Mouse (Mus musculus) left cerebral cortex, adult 11 months (tissue): Measurements from ENCODE around the gene Sez6l.

Experiments used
- DNase-seq: peaks from one replicate; pipeline ENCODE4 v3.0.0; 2022; ENCODE audit warnings: low spot score

The Sez6l gene

DNA sequence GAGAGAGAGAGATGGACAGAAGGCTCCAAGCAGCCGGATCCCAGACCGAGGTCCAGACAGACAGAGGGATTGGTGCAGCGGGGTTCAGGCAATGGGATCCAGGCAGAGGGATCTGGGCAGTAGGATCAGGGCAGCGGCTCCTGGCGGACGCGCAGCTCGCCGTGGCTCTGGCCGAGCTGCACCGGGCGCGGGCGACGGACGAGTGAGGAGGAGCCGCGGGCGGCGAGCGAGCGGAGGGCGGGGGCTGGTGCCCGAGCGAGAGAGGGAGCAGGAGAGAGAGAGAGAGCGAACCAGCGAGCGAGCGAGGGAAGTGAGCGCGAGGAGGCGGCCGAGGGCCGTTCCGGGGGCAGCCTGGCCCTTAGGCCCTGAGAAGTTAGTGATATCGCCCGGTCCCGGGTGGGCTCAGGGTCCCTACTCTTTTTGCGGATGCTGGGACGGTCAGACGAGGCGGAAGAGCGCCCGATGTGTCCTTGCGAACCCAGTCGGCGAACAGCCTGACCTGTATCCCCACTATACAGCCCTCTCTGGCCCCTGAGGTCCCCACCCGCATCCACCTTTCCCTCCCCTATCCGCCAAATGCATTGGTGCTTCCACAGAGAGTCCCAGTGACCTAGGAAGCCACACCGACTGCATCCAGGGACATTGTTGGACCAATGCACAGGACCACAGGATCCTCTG is at the start of gene Sez6l:
TSS of gene Sez6l (minus strand) at position 193 of the 678 bp plus-strand sequence.
- peak; percentile 53 for DNase-seq

DNA sequence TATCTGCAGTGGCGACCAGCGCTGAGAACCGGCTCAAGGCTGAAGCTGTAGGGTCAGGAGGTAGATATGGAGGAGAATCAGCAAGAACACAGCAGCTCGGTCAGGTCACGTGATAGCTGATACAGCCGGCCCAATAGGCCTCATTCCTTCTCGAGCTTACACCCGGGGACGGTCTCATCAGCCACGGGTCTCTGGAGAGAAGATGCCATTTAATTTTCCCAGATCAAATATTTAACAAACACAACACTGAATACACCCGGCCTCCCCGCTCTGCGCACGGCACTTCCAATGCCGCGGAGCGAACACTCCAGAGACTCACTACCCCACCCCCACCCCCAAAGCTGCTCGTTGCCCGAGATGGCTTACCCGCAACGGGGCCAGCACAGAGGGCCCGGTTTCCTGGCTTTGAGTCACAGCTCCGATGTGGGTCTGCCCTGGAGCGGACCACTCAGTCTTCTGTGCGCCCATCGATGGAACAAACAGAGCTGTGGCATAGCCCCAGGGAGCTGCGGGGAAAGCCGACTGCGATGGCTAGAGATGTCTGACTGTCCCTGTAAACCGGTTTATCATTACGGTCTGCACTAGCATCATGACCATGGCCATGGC is 48.7 kb upstream of the Sez6l start:
- no peak for DNase-seq

DNA sequence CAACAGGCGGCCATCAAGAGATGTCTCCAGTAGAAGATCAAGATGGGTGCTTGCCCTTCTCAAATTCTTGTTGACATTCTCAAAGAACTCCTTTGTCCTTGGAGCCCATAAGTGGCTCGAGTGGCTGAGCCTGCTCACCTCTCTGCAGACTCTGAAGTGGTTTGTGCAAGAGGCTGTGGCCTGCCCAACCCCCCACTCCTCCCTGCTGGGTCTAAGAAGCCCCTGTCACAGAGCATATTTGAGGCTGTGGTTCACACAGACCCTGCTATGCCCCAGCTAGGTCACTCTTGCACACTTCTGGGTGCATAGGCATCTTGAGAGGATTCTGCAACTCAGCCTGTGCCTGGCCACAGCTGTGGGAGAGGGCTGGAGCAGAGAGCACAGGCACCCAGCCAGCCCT is 46.0 kb upstream of the Sez6l start:
- DNase-seq, result no peak

DNA sequence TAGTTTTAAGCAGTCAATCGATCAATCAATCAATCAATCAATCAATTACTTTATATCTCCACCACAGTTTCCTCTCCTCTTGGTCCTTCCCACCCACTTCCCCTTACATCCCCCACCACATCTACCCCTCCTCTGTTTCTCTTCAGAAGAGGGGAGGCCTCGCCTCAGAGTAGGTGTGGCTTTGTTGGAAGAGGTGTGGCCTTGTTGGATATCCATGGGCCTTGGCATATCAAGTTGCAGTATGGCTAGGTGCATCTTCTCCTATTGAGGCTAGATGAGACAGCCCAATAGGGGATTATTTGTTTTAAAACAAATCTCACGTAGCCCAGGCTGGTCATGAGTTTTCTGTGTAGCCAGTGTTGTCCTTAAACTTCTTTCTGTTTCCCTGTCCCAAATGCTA is 43.3 kb upstream of the Sez6l start:
- no peak for DNase-seq

DNA sequence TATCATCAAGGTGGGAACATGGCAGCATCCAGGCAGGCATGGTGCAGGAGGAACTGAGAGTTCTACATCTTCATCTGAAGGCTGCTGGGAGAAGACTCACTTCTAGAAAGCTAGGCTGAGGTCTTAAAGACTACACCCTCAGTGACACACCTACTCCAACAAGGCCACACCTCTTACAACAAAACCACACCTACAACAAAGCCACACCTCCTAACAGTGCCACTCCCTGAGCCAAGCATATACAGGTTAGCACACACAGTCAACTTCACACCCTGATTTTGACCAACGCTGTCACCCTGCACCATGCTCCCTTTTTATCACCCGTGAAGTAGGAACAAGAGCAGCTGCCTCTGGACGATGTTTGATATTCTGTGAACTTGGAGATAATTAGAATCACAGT is 42.4 kb upstream of the Sez6l start:
- DNase-seq, result no peak

DNA sequence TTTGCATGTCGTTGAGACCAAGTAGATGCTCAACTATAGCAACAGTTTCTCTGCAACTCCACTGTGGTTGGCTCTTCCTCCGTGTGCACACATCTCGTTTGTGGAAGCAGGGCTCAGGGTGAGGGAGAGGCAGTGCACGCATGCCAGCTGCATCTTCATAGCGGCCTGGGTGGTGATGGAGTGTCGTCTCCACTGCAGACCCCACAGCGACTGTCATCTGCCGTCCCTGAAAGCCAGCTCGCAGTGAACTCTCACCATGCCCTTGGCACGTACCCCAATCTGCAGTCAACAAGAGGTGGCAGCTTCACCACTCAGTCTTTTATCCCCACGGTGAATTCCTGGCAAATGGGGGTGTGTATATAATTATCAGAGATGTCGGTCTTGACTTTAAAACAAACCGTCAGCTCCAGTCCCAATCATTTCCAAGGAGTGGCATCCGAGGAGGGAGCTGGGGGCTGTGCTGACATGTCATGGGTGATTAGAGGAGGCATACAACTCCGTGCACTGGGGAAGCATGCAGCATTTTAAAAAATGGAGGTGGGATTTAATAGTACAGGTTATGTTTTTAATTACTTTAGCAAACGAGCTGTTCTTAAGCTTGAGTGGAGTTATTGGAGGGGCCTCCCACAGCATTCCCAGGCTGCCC is 40.7 kb upstream of the Sez6l start:
- no peak for DNase-seq

DNA sequence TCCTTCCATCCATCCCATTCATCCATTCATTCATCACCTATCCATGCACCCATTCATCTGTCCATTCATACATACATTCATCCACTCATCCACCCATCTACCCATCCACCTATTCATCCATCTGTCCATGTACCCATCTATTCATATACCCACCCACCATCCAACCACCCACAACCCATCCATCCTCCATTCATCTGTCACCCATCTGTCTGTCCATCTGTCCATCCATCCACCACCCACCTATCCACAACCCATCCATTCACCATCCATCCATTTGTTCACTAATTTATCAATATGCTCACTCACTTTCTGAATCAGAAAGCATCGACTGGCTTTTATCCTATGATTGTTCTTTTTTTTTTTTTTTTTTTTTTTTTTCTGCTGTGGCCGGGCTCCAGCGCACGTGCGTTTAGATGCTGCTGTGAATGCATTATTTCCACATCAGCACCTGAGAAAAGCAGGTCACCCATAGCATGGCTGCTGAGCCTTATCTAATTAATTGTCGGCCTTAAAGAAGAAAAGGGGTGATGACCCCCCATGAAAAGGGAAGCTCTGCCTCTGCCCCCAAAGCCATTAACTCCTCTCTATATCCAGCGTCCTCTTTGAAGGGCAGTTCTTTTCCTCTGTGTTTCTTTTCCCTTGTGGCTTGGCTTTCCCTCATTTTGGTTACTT is 39.1 kb upstream of the Sez6l start:
- no peak for DNase-seq

DNA sequence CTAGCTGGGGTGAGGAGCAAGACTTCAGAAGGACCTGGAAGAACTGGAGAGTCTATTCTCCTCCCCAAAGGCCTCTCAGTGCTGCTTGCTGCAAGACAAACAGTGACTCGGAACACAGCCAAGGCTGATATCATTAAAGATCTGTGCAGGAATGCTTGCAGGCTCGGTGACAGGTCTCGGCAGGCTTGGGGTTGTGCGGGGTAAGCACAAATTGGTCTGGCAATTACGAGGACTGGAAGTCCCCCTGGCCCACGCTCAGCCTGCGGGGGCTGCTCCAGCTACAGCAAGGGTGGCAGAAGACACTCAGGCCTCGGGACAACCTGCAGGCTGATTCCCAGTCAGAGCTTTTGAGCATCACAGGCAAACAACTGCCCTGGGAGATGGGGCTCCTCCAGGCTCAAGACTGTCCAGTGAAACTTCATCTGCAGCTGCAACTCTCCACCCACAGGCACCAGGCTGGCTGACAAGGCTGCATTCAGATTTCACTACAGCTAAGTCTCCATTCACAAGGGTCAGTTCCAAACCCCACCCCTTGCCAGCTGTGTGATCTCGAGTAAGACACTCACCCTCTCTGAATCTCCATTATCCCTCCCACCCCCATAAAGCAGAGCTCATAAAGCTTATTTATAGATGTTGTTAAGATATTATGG is 31.0 kb upstream of the Sez6l start:
- no peak for DNase-seq

DNA sequence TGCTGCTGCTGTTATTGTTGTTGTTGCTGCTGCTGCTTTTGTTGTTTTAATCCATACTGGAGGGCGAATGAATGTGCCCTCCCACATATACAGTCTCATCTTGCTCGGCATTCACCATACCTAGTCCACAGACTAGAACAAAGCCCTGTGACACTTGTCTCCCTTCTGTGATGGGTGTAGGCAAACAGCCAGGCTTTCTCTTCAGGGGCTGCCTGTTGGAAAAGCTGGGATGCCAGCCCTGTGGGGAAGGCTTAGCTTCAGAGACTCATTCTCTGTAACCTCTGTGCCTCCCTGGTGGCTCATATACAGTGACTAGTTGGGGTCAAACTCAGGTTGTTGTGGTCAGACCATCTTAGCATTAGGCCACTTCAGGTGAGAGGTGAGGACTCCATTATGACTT is 30.1 kb upstream of the Sez6l start:
- no peak for DNase-seq

DNA sequence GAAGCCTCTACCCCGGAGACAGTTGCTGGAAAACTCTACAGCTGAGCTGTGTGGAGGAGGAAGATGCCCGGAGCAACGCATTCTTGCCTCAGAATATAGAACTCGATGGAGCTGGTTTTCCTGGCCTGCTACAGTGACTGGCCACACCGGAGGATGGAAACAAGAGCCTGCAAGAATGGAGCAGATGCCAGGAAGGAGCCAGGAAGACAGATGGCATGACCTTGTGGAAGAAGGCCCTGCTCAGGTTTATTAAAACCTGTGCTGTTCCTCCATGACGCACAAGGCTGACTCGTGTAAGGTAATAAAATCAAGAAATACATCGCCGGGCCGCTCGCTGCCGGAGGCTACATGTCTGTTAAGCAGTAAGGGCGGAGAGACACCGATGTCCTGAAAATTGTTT is 28.4 kb upstream of the Sez6l start:
- no peak for DNase-seq

DNA sequence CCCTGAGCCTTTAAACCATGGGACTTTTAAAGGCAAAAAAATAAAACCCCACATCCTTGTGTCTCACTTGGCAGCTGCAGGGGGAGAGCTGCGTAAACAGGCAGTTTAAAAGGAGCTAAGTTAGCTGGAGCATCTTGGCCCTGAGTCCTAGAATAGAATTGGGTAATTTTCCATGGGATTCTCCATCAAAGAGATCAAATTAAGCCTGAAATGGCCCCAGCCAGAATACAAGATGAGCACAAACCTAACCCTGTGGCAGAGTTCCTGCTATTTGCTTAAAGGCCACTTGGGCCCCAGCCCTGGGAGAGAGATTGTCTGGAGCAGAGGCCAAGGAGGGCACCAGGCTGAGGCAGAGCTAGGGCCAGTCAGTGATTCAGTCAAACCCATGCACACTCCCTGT is 27.3 kb upstream of the Sez6l start:
- no peak for DNase-seq

DNA sequence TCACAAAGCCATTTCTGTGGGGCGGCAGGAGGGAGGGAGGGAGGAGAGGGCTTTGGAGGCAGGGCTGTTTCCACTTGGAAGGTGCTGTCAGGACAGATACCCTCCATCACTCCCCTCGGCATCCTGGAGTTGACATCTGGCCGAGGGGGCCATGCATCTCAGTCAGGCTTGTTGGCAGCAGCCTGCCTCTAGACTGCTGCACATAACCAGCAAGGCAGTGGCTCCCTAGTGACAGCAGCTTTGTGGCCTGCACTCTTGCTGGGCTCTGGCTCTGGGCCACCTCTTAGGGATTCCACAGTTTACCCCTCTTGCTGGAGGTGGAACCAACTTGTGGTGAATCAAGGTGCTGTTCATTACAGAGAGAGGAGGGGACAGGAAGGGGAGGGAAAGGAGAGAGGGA is 26.6 kb upstream of the Sez6l start:
- DNase-seq, result no peak

DNA sequence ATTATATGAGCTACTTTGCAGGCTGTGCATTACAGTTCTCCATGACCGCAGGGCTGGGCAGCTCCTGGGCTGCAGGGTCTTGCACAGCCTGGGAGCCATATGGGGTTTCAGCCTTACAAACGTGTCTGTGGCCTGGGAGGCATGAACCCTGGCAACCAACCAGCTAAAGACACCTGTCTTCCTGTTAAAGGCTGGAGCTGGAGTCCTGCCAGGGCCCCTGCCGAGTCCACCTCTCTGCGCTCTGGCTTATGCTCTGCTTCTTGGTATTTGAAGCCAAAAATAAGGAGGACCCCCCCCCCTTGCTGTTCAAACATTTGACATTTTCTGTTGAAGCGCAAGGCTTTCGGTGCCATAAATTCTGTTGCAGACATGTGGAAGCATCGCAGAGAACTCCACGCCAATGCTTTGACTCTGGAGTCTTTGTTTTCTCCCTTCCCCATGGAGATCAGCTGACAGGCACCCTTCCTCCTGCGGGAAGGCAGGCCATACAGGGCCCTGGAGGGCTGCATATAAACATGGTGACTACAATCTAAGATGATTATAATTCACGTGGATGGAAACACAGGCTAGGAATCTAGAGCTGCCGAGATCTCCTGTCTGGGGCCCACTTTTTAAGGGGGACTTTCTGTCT is 23.4 kb upstream of the Sez6l start:
- no peak for DNase-seq

DNA sequence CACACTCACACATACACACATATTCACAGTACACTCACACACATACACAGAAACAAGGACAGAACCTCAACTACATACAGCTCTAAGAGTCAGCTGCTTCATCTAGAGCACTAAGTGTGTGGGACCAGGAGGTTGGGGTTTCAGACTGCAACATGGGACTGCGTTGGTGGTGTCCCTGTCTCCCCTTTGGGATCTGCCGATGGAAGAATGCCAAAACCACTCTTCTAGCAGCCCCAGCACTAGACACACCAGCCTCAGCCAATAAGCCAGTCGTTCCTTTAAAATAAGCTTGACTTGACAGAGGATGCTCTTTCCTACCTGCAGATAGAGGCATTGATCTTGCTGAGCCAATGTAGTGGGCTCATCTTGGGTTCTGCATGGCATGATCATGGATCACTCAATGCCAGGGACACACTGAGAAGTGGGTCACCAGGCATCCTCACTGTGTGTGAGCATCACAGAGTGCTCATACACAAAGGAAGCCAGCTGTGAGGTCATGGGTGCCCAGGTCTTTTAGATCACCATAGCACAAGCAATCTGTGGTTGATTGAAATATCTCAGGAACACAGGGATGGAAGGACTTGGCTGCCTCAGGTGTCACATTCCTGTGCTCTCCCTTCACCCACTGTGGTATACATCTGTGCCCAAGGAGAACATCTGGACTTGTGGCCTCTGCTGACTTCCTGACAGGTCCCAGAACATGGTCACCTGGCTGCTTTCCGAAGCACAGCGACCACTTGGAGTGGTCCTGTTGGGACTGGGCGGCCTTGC is 22.7 kb upstream of the Sez6l start:
- no peak for DNase-seq

DNA sequence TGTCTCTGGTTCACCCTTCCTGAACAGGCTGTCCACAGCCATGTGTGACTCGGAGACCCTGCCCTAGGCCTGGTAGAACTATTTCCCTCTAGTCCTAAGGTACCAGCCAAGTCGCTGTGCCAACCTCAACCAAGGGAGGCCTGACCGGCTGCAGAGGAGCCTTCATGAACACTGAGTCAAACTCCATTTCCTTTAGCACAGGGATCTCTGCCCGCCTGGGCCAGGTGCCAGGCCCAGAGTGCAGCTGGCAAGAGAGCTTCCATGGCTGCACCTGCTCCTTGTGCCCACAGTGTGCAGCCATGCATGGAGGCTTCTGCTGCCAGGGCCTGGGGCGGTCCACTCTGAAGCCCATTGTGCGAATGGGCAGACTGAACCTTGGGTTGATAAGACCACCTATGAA is 20.9 kb upstream of the Sez6l start:
- DNase-seq, result no peak

DNA sequence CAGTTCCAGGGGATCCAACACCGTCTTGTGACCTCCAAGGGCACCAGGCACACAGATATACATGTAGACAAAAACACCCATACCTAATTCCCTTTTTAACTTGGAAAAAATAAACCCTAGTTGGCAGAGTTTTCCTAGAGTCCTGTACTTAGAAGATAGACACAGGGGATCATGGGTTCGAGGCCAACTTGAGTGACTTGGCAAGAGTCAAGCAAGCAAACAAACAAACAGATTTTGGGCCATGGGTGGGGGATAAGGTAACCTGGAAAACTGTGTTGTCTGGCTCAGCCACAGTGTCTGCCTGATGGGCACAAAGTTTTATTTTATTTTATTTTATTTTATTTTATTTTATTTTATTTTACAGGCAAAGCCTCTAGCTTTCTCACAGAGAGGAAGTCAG is 20.3 kb upstream of the Sez6l start:
- no peak for DNase-seq

DNA sequence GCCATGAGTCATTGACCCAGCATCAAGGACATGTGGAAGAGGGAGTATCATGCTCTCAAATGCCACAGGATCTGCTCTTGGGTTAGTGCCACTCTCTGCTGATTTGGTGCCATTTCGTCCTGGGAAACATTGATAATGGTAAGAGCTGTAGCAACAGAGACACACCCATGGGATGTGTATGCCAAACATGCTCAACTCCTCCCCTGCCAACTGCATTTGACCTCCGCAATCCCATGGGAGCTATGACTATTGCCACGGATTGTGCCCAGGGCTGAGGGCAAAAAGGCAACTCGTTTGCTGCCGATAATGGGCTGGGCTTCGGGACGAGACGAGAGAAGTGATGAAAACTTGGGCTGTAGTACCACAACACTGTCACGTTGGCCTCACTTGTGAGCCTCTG is 19.7 kb upstream of the Sez6l start:
- no peak for DNase-seq

DNA sequence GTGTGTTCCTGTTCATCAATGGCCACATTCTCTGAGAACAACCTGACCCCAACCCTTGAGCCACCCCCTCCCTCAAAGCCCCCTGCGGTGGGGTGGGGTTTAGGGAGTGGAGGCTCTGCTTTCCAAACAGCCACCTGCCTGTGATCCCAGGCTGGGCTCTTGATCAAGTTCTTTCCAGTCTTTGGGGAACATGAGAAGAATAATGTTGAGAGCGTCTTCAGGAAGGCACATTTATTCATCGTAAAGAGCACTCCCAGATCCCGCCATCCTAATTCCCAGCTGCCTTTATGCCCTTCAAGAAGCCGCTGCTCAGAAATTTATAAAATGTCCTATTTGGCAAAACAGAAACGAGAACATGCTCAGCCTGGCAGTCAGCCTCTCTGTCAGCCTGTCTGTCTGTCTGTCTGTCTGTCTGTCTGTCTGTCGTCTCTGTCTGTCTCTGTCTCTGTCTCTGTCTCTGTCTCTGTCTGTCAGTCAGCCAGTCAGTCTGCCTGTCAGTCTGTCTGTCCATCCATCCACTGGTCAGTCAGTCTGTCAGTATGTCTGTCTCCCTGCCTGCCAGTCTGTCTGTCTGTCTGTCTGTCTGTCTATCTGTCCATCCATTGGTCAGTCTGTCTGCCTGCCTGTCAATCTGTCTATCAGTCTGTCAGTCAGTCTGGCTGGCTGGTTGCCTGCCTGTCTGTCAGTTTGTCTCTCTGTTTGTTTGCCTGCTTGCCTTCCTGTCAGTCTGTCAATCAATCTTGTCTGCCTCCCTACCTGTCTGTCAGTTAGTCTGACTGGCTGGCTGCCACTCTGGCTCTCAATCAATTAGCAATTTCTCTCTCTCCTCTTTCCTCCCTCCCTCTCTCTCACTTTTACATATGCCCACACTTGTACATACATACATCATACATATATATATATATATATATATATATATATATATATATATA is 19.0 kb upstream of the Sez6l start:
- DNase-seq, result no peak

DNA sequence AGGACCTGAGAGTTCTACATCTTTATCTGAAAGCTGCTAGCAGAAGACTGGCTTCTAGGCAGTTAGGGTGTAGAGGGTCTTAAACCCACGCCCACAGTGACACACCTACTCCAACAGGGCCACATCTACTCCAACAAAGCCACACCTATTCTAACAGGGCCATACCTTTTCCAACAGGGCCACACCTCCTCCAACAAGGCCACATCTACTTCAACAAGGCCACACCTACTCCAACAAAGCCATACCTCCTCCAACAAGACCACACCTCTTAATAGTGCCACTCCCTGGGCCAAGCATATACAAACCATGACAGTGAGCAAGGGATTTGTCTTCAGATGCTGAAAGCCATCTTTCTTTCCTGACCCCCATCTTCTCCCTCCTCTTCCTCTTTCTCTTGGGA is 14.7 kb upstream of the Sez6l start:
- no peak for DNase-seq

DNA sequence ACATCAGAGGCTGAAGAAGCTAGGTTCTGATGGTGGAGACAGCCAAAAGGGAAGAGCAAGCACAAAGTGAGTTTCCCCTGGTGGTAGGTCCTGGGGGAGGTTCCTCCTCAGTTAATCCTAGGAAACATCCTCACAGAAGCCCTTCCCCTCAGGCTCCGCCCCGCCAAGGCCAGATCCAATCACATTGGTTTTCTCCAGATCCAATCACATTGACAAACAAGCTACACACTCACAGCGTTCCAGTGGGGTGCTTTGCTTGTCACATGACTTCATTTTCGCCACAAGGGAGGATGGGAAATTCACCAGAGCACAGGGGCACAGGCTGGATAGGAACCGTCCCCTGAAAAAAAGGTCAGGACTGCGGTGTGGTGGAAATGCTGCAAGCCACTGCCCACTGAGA is 9.1 kb upstream of the Sez6l start:
- DNase-seq, result no peak
